Mouse (Mus musculus): ENCODE results near the gene CN725425. TPM values are rescaled to one million over a fixed set of nuclear protein-coding genes. Genes with fewer than 3 reads are reported as not detected.

CN725425 gene
- not detected in 2 replicates for polyA plus RNA-seq (2015; fragmentation: Nextera tagmentation; extraction: Ambion mirVana)

GRCm38 (mm10) chr15:91199256-91199905, at the start of gene CN725425:
Gene CN725425 (plus strand): TSS chr15:91199494.
- Histone ChIP-seq H3K27ac (no peak within 1 kb of the TSS), H3K9ac (replicated peaks) (no peak within 1 kb of the TSS), H3K4me2 (replicated peaks) (no peak within 1 kb of the TSS), H3K36me3 (no peaks in the 10 kb centered on the region), H3K9me3 (no peaks in the 10 kb centered on the region), H3K27me3 (no peaks in the 10 kb centered on the region), H3K4me3 (replicated peaks) (no peak within 1 kb of the TSS), H3K4me1 (replicated peaks) (no peaks in the 10 kb centered on the region)
- no peak for ATAC-seq
- WGBS, result 94% methylated on average over 30 of the region's 30 CpGs

- Histone ChIP-seq H3K9ac (replicated peaks) (no peak overlapping the region), H3K27ac (no peak overlapping the region), H3K4me2 (replicated peaks) (no peak overlapping the region), H3K27me3 (no peaks in the 10 kb centered on the region), H3K4me1 (replicated peaks) (no peaks in the 10 kb centered on the region), H3K4me3 (replicated peaks) (no peak overlapping the region), H3K9me3 (peaks cover 12% of the 10 kb centered on the region), H3K36me3 (peaks cover 49% of the 10 kb centered on the region)
- ATAC-seq, result no peak
- WGBS, result 58% methylated on average over 1 of the region's 1 CpGs
Measured at GRCm38 (mm10) chr15:91152592-91152991, 46.7 kb upstream of the CN725425 start.

- H3K27ac ChIP-seq, result no peak overlapping the region
- no peak overlapping the region for H3K4me2 ChIP-seq (replicated peaks)
- ATAC-seq, result no peak
- H3K9me3 ChIP-seq, result peaks cover 12% of the 10 kb centered on the region
- H3K9ac ChIP-seq (replicated peaks), result no peak overlapping the region
- H3K36me3 ChIP-seq, result peaks cover 44% of the 10 kb centered on the region
- no peak overlapping the region for H3K4me3 ChIP-seq (replicated peaks)
- WGBS, result 82% methylated on average over 3 of the region's 3 CpGs
- H3K4me1 ChIP-seq (replicated peaks), result no peaks in the 10 kb centered on the region
- H3K27me3 ChIP-seq, result no peaks in the 10 kb centered on the region
Measured at GRCm38 (mm10) chr15:91153311-91153710, 46.0 kb upstream of the CN725425 start.

- no peak overlapping the region for H3K4me2 ChIP-seq (replicated peaks)
- H3K27ac ChIP-seq, result no peak overlapping the region
- H3K27me3 ChIP-seq, result no peaks in the 10 kb centered on the region
- H3K4me1 ChIP-seq (replicated peaks), result 0 out of 2 replicates have a peak, but pooled peaks cover 2% of the 10 kb centered on the region
- ATAC-seq, result no peak
- 93% methylated on average over 5 of the region's 5 CpGs for WGBS
- peaks cover 5% of the 10 kb centered on the region; the same call in 1 of the 2 replicates for H3K9me3 ChIP-seq
- H3K9ac ChIP-seq (replicated peaks), result no peak overlapping the region
- peaks cover 27% of the 10 kb centered on the region for H3K36me3 ChIP-seq
- H3K4me3 ChIP-seq (replicated peaks), result no peak overlapping the region
Measured at GRCm38 (mm10) chr15:91161153-91161552, 38.1 kb upstream of the CN725425 start.

GRCm38 (mm10) chr15:91163454-91163853, 35.8 kb upstream of the CN725425 start:
- no peaks in the 10 kb centered on the region for H3K27me3 ChIP-seq
- no peaks in the 10 kb centered on the region for H3K9me3 ChIP-seq
- H3K4me2 ChIP-seq (replicated peaks), result no peak overlapping the region
- H3K4me1 ChIP-seq (replicated peaks), result 0 out of 2 replicates have a peak, but pooled peaks cover 2% of the 10 kb centered on the region
- peaks cover 10% of the 10 kb centered on the region for H3K36me3 ChIP-seq
- H3K4me3 ChIP-seq (replicated peaks), result no peak overlapping the region
- H3K27ac ChIP-seq, result no peak overlapping the region
- 95% methylated on average over 2 of the region's 2 CpGs for WGBS
- ATAC-seq, result no peak
- H3K9ac ChIP-seq (replicated peaks), result no peak overlapping the region

GRCm38 (mm10) chr15:91165021-91165420, 34.3 kb upstream of the CN725425 start:
- Histone ChIP-seq H3K27ac (no peak overlapping the region), H3K27me3 (no peaks in the 10 kb centered on the region), H3K4me2 (replicated peaks) (no peak overlapping the region), H3K9me3 (no peaks in the 10 kb centered on the region), H3K9ac (replicated peaks) (no peak overlapping the region), H3K36me3 (0 out of 2 replicates have a peak, but pooled peaks cover 3% of the 10 kb centered on the region), H3K4me1 (replicated peaks) (0 out of 2 replicates have a peak, but pooled peaks cover 2% of the 10 kb centered on the region), H3K4me3 (replicated peaks) (no peak overlapping the region)
- ATAC-seq, result peak; percentile 70; the same call in 1 of the 2 replicates
- under 1% methylated on average over 5 of the region's 5 CpGs for WGBS

GRCm38 (mm10) chr15:91167850-91168562, 31.3 kb upstream of the CN725425 start:
- Histone ChIP-seq H3K4me2 (replicated peaks) (no peak overlapping the region), H3K4me1 (replicated peaks) (0 out of 2 replicates have a peak, but pooled peaks cover 9% of the 10 kb centered on the region), H3K9me3 (no peaks in the 10 kb centered on the region), H3K9ac (replicated peaks) (no peak overlapping the region), H3K27ac (no peak overlapping the region), H3K4me3 (replicated peaks) (no peak overlapping the region), H3K27me3 (no peaks in the 10 kb centered on the region), H3K36me3 (no peaks in the 10 kb centered on the region)
- 94% methylated on average over 13 of the region's 13 CpGs for WGBS
- no peak for ATAC-seq

- no peak for ATAC-seq
- H3K36me3 ChIP-seq, result no peaks in the 10 kb centered on the region
- H3K27me3 ChIP-seq, result no peaks in the 10 kb centered on the region
- 62% methylated on average over 9 of the region's 9 CpGs for WGBS
- H3K4me3 ChIP-seq (replicated peaks), result no peak overlapping the region
- H3K4me2 ChIP-seq (replicated peaks), result no peak overlapping the region
- 0 out of 2 replicates have a peak, but pooled peaks cover 7% of the 10 kb centered on the region for H3K4me1 ChIP-seq (replicated peaks)
- no peaks in the 10 kb centered on the region for H3K9me3 ChIP-seq
- no peak overlapping the region for H3K27ac ChIP-seq
- no peak overlapping the region for H3K9ac ChIP-seq (replicated peaks)
Measured at GRCm38 (mm10) chr15:91170602-91171328, 28.5 kb upstream of the CN725425 start.

- H3K4me1 ChIP-seq (replicated peaks), result 0 out of 2 replicates have a peak, but pooled peaks cover 7% of the 10 kb centered on the region
- H3K4me3 ChIP-seq (replicated peaks), result no peak overlapping the region
- ATAC-seq, result no peak
- no peaks in the 10 kb centered on the region for H3K9me3 ChIP-seq
- no peaks in the 10 kb centered on the region for H3K36me3 ChIP-seq
- H3K27ac ChIP-seq, result 0 out of 2 replicates have a peak overlapping the region, but pooled peaks have one; percentile 15
- no peaks in the 10 kb centered on the region for H3K27me3 ChIP-seq
- no peak overlapping the region for H3K4me2 ChIP-seq (replicated peaks)
- WGBS, result 81% methylated on average over 4 of the region's 4 CpGs
- H3K9ac ChIP-seq (replicated peaks), result no peak overlapping the region
Measured at GRCm38 (mm10) chr15:91171332-91171731, 28.0 kb upstream of the CN725425 start.

GRCm38 (mm10) chr15:91172193-91172592, 27.1 kb upstream of the CN725425 start:
- 0 out of 2 replicates have a peak, but pooled peaks cover 7% of the 10 kb centered on the region for H3K4me1 ChIP-seq (replicated peaks)
- 84% methylated on average over 4 of the region's 4 CpGs for WGBS
- no peaks in the 10 kb centered on the region for H3K36me3 ChIP-seq
- no peak overlapping the region for H3K4me2 ChIP-seq (replicated peaks)
- H3K9ac ChIP-seq (replicated peaks), result no peak overlapping the region
- no peak for ATAC-seq
- H3K9me3 ChIP-seq, result no peaks in the 10 kb centered on the region
- no peaks in the 10 kb centered on the region for H3K27me3 ChIP-seq
- H3K4me3 ChIP-seq (replicated peaks), result no peak overlapping the region
- H3K27ac ChIP-seq, result no peak overlapping the region

GRCm38 (mm10) chr15:91178656-91179314, 20.5 kb upstream of the CN725425 start:
- Histone ChIP-seq H3K9me3 (no peaks in the 10 kb centered on the region), H3K27me3 (no peaks in the 10 kb centered on the region), H3K4me1 (replicated peaks) (peaks cover 15% of the 10 kb centered on the region), H3K27ac (no peak overlapping the region), H3K4me3 (replicated peaks) (no peak overlapping the region), H3K36me3 (0 out of 2 replicates have a peak, but pooled peaks cover 4% of the 10 kb centered on the region), H3K4me2 (replicated peaks) (no peak overlapping the region), H3K9ac (replicated peaks) (no peak overlapping the region)
- WGBS, result 88% methylated on average over 9 of the region's 9 CpGs
- no peak for ATAC-seq

All from midbrain, embryonic 13.5 days (tissue).